Mouse (Mus musculus): ENCODE data around the gene Fbl.
"Not testable (repeated sequence)": the region's sequence is repeated elsewhere in the genome, so short reads cannot be mapped to it uniquely, and the experiment has no call there.

Gene Fbl

DNA sequence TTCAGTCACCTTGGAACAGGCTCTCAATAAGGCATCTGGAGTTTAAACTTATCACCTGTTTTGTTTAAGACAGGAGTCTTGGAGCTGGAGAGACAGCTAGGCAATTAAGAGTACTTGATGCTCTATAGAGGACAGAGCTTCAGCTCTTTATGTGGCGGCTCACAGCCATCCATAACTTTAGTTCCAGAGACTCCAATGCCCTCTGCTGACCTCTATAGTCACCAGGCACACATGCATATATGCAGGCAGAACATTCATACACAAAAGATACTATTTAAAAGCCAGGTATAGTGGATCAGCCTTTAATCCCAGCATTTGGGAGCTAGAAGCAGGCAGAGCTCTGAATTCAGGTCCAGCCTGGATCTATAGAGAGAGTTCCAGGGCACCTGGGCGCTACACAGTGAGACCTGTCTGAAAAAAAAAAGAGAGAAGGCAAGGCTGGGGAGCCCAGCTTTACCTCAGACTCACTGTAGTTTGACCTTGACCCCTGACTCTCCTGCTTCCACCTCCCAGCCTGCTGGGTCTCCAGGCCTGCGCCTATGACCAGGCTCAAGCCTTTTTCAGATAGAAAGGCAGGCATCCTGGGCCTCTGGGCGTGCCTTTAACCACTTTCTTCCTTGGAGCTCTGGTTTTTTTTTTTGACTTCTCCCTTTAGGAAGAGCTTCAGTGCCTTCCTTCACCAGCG lies 26.0 kb downstream of the Fbl start:
- DNase-seq: no peak

- DNase-seq: peak; percentile 45 to 47
Observed at GRCm38 (mm10) chr7:28196528-28196927, 27.0 kb downstream of the Fbl start.

- no peak for DNase-seq
Observed at GRCm38 (mm10) chr7:28199054-28199453, 29.5 kb downstream of the Fbl start.

- DNase-seq: no peak
Observed at GRCm38 (mm10) chr7:28203207-28204108, 33.9 kb downstream of the Fbl start.

- peak in 1 of 2 experiments; percentile 46 for DNase-seq
Observed at GRCm38 (mm10) chr7:28206044-28206600, 36.6 kb downstream of the Fbl start.

- no peak for DNase-seq
Observed at GRCm38 (mm10) chr7:28208396-28208987, 39.0 kb downstream of the Fbl start.

DNA sequence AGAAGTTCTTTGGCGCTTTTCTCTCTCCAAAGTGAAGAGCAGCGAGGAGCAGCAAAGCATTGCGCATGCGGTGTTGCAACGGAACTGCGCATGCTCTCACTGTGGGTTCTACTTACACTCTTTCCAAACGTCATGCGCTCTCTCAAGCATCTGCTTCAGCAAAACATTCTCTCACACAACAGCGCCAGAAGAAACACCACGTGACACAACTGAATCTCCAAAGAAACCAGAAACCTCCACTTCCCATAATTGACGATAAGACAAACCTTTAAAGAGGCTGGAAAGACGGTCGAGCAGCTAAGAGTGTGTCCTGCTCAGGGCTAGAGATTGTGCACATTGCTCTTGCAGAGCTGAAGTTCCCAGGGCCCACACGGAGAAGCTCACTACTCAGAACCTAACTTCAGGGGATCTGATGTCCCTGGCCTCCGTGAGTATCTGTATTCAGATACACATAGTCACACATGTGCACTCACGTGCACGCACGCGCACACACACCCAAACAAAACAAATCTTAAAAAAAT lies 39.5 kb downstream of the Fbl start:
- peak; percentile 57 to 62 for DNase-seq

- no peak for DNase-seq
Observed at GRCm38 (mm10) chr7:28210731-28211130, 41.2 kb downstream of the Fbl start.

DNA sequence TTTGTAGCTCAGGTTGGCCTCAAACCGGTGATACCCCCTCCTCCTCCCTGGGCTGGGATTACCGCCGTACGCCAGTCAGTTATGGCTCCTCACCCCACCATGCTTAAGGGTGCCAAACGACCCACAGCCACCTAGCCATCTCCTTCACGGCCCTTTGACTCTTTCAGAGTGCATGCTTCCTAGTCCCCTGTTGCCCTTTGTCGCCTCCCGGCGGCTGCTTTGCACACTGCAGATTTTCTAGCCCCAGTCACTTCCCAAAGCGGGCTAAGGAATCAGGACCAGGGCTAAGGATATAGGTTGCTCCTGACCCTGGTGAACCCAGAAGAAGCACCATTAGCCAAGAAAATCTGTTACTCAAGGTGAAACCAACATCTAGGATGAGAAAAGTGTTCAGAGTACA lies 44.6 kb downstream of the Fbl start:
- DNase-seq: peak; percentile 79 to 88

DNA sequence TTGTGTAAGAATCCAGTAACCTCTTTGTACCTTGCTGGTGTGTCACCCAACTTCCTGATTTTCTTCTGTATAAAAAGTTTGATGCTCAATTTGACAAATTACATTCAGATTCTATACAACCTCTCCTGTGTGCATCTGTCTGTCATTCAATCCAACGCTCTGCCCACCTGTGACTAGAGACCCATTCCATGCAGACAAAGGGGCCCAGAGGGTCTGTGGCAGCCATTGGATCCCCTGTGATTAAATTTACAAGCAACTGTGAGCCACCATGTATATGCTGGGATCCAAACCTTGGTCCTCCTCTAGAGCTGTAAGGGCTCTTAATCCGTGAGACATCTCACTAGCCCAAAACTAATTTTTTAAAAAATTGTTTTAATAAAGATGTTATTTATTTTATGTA lies 46.4 kb downstream of the Fbl start:
- not testable (repeated sequence) for DNase-seq

DNA sequence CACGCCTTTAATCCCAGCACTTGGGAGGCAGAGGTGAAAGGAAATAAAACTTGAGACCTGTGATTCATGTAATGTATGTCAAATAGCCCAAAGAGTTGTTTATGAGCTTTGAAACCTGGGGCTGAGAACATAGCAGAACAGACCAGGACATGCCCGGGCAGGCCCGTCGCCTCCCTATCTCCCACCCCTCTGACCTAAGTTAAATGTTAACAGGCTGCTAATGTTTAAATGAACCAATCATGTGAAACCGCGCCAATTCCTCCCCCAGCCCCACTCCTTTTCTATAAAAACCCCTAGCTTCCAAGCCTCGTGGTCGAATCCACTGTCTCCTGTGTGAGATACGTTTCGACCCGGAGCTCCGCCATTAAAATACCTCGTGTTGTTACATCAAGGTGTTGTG lies 48.3 kb downstream of the Fbl start:
- not testable (repeated sequence) for DNase-seq

- peak; percentile 48 to 76 for DNase-seq
Observed at GRCm38 (mm10) chr7:28218951-28219740, 49.6 kb downstream of the Fbl start.

- DNase-seq: not testable (repeated sequence)
Observed at GRCm38 (mm10) chr7:28226836-28227235, 57.3 kb downstream of the Fbl start.

- not testable (repeated sequence) for DNase-seq
Observed at GRCm38 (mm10) chr7:28227421-28227820, 57.9 kb downstream of the Fbl start.
